In genomic region chr2:150688541-150689186, GRCm38 (mm10) we compare ENCODE assay signal across 9 mouse cellular contexts. TPM values are rescaled to one million over a fixed set of nuclear protein-coding genes. Genes with fewer than 3 reads are reported as not detected.
A peak's percentile ranks its signal among the peaks of the same experiment; 100 is the strongest.
DNase-seq lines count a peak whose midpoint lies in the region; ATAC-seq and TF ChIP-seq lines count a peak whose summit lies in the region.
"Had no signal": no experiment of that assay in that cellular context is flagged by ENCODE, and none has a peak within 500 bp of the region (broad histone marks: within the 10 kb centered on the region; RNA-seq: fewer than 3 reads in every experiment).

No protein-coding gene starts in this region.

- no peaks in the 10 kb centered on the region for H3K36me3 ChIP-seq in ES-E14 (ENCODE audit: control insufficient read depth, insufficient read depth, low read length, poor library complexity, severe bottlenecking)
- H3K36me3 ChIP-seq in embryonic facial prominence, embryonic 10.5 days (replicated peaks): no peaks in the 10 kb centered on the region
- H3K36me3 ChIP-seq in heart, embryonic 16.5 days (ENCODE audit: control insufficient read depth, insufficient read depth): no peaks in the 10 kb centered on the region
- no peaks in the 10 kb centered on the region for H3K36me3 ChIP-seq in kidney, postnatal 0 days (ENCODE audit: insufficient read depth, low read length)
- H3K36me3 ChIP-seq in midbrain, embryonic 12.5 days: no peaks in the 10 kb centered on the region

- DNase-seq in gastrocnemius, adult 18-20 months (ENCODE audit: low spot score): peak; percentile 28
- DNase-seq in gastrocnemius, postnatal 4 days (ENCODE audit: low spot score in 2 of 2): no peak
- no peak for DNase-seq in ES-E14 (ENCODE audit: low read depth, low spot score)
- peak; percentile 58 for DNase-seq in embryonic facial prominence, embryonic 10.5 days (ENCODE audit: low spot score)
- no peak for DNase-seq in kidney, postnatal 0 days (ENCODE audit: low spot score)
- no peak for DNase-seq in yolk sac, embryonic 10.5 days (ENCODE audit: low spot score)

- peak overlapping the region; percentile 75 for H3K4me2 ChIP-seq in heart, embryonic 16.5 days (ENCODE audit: low read depth, low read length)
- peak overlapping the region; percentile 61 for H3K4me2 ChIP-seq in kidney, postnatal 0 days (ENCODE audit: low read length)
- peak overlapping the region; percentile 78 for H3K4me2 ChIP-seq in midbrain, embryonic 12.5 days (replicated peaks)

- 0 out of 2 replicates have a peak, but pooled peaks have one; percentile 14 for ATAC-seq in heart, embryonic 16.5 days (replicated peaks; ENCODE audit: extremely low read depth, insufficient read depth, low FRiP score)
- ATAC-seq in kidney, postnatal 0 days (replicated peaks; ENCODE audit: low FRiP score, low read depth): no peak
- peak; percentile 52 for ATAC-seq in midbrain, embryonic 12.5 days (ENCODE audit: low FRiP score, low read depth)

- WGBS in embryonic facial prominence, embryonic 10.5 days: 1% methylated on average over 44 of the region's 44 CpGs
- under 1% methylated on average over 44 of the region's 44 CpGs for WGBS in heart, embryonic 16.5 days
- 2% methylated on average over 41 of the region's 44 CpGs for WGBS in kidney, postnatal 0 days
- 1% methylated on average over 42 of the region's 44 CpGs for WGBS in midbrain, embryonic 12.5 days

- no peak overlapping the region for H3K27ac ChIP-seq in ES-E14 (ENCODE audit: insufficient read depth, low read depth, low read length, poor library complexity, severe bottlenecking)
- no peak overlapping the region; the same call in 1 of the 2 replicates for H3K27ac ChIP-seq in embryonic facial prominence, embryonic 10.5 days (replicated peaks)
- no peak overlapping the region for H3K27ac ChIP-seq in heart, embryonic 16.5 days (ENCODE audit: low read length)
- H3K27ac ChIP-seq in kidney, postnatal 0 days: no peak overlapping the region
- H3K27ac ChIP-seq in midbrain, embryonic 12.5 days (replicated peaks): no peak overlapping the region

- peak overlapping the region; percentile 59 to 69 for H3K4me3 ChIP-seq in ES-E14 (ENCODE audit: insufficient read depth in 1 of 2, low read depth in 1 of 2, low read length in 2 of 2, poor library complexity in 1 of 2, severe bottlenecking in 1 of 2)
- H3K4me3 ChIP-seq in embryonic facial prominence, embryonic 10.5 days: peak overlapping the region; percentile 56
- H3K4me3 ChIP-seq in heart, embryonic 16.5 days (ENCODE audit: low read length): peak overlapping the region; percentile 53
- H3K4me3 ChIP-seq in kidney, postnatal 0 days (replicated peaks; ENCODE audit: low read depth, low read length): peak overlapping the region; percentile 28
- peak overlapping the region; percentile 45 for H3K4me3 ChIP-seq in midbrain, embryonic 12.5 days

- H3K9ac ChIP-seq in ES-E14 (ENCODE audit: insufficient read depth, low read depth, low read length, poor library complexity, severe bottlenecking): peak overlapping the region; percentile 61
- H3K9ac ChIP-seq in heart, embryonic 16.5 days (ENCODE audit: low read length): peak overlapping the region; percentile 34; the same call in 1 of the 2 replicates
- no peak overlapping the region for H3K9ac ChIP-seq in kidney, postnatal 0 days (ENCODE audit: low read depth, low read length)
- H3K9ac ChIP-seq in midbrain, embryonic 12.5 days (replicated peaks): peak overlapping the region; percentile 49

- in situ Hi-C loops in ES-E14 (cut with MboI; ENCODE audit: low sequenced_read_pairs in 2 of 2, unreplicated experiment in 2 of 2): no loop called here

- no peaks in the 10 kb centered on the region for H3K9me3 ChIP-seq in ES-E14 (ENCODE audit: control insufficient read depth, insufficient read depth, low read depth, low read length)
- H3K9me3 ChIP-seq in embryonic facial prominence, embryonic 10.5 days: no peaks in the 10 kb centered on the region
- no peaks in the 10 kb centered on the region for H3K9me3 ChIP-seq in heart, embryonic 16.5 days (replicated peaks; ENCODE audit: control insufficient read depth, low read length)
- H3K9me3 ChIP-seq in kidney, postnatal 0 days (replicated peaks; ENCODE audit: low read length): no peaks in the 10 kb centered on the region
- no peaks in the 10 kb centered on the region for H3K9me3 ChIP-seq in midbrain, embryonic 12.5 days

- no peak for TF ChIP-seq CTCF in kidney, postnatal 0 days (IDR thresholded peaks at IDR 0.05; ENCODE audit: low read depth)

- peaks cover 84% of the 10 kb centered on the region for H3K27me3 ChIP-seq in embryonic facial prominence, embryonic 10.5 days (replicated peaks; ENCODE audit: low read depth, poor library complexity, severe bottlenecking)
- peaks cover 52% of the 10 kb centered on the region for H3K27me3 ChIP-seq in heart, embryonic 16.5 days (ENCODE audit: control insufficient read depth, insufficient read depth, low read length)
- peaks cover 33% of the 10 kb centered on the region for H3K27me3 ChIP-seq in kidney, postnatal 0 days (ENCODE audit: insufficient read depth, low read length)
- H3K27me3 ChIP-seq in midbrain, embryonic 12.5 days: peaks cover 81% of the 10 kb centered on the region

- no peaks in the 10 kb centered on the region for H3K4me1 ChIP-seq in ES-E14 (ENCODE audit: control insufficient read depth in 2 of 2, insufficient read depth in 2 of 2, low read length in 2 of 2, poor library complexity in 1 of 2)
- H3K4me1 ChIP-seq in embryonic facial prominence, embryonic 10.5 days: peaks cover 22% of the 10 kb centered on the region
- 0 out of 2 replicates have a peak, but pooled peaks cover 4% of the 10 kb centered on the region for H3K4me1 ChIP-seq in heart, embryonic 16.5 days (ENCODE audit: control insufficient read depth, insufficient read depth, low read length)
- no peaks in the 10 kb centered on the region for H3K4me1 ChIP-seq in kidney, postnatal 0 days (replicated peaks; ENCODE audit: insufficient read depth, low read length)
- peaks cover 12% of the 10 kb centered on the region for H3K4me1 ChIP-seq in midbrain, embryonic 12.5 days

TF ChIP-seq in ES-E14, 5 proteins besides CTCF, POLR2A, EP300 and RAD21:
- no peak for TF ChIP-seq CHD2 (IDR thresholded peaks at IDR 0.05; ENCODE audit: low read depth, low read length)
- TF ChIP-seq HCFC1 (IDR thresholded peaks at IDR 0.05; ENCODE audit: borderline replicate concordance, insufficient read depth, low read length): no peak
- TF ChIP-seq ZNF384 (IDR thresholded peaks at IDR 0.05; ENCODE audit: low read depth, low read length): no peak
- no peak for TF ChIP-seq ZC3H11A (IDR thresholded peaks at IDR 0.05; ENCODE audit: borderline replicate concordance, low read depth, low read length)
- TF ChIP-seq MAFK (IDR thresholded peaks at IDR 0.05; ENCODE audit: insufficient read depth, low read depth, low read length): no peak

RNA-seq across cellular contexts. Expression of gene Vsx1, which starts 0.5 kb away (rescaled TPM):
- total RNA-seq in gastrocnemius, adult 18-20 months (2021): not detected
- not detected for total RNA-seq in gastrocnemius, postnatal 4 days (2021)
- 0.13 TPM in 1 of 2 replicates, not detected in the other for total RNA-seq in ES-E14 (2012; rRNA removed)
- 0.04 and 0.23 TPM in 2 replicates for polyA plus RNA-seq in embryonic facial prominence, embryonic 10.5 days (2016; fragmentation: Nextera tagmentation; extraction: Ambion mirVana)
- not detected in 2 replicates for polyA plus RNA-seq in heart, embryonic 16.5 days (2015; fragmentation: Nextera tagmentation; extraction: Ambion mirVana)
- not detected in 2 replicates for polyA plus RNA-seq in kidney, postnatal 0 days (2015; fragmentation: Nextera tagmentation; extraction: Ambion mirVana)
- polyA plus RNA-seq in midbrain, embryonic 12.5 days (2016; fragmentation: Nextera tagmentation; extraction: Ambion mirVana): 0.09 and 0.13 TPM in 2 replicates
- polyA plus RNA-seq: C2C12 had no signal

RNA-seq across cellular contexts. Expression of gene Acss1, which starts 20.4 kb away (rescaled TPM):
- 10 to 100 TPM; 19.9 to 26.2 TPM for total RNA-seq in gastrocnemius, adult 18-20 months (2021)
- total RNA-seq in gastrocnemius, postnatal 4 days (2021): 10 to 100 TPM; 21.1 to 22.5 TPM
- 3.2 and 4.0 TPM in 2 replicates for total RNA-seq in ES-E14 (2012; rRNA removed)
- polyA plus RNA-seq in embryonic facial prominence, embryonic 10.5 days (2016; fragmentation: Nextera tagmentation; extraction: Ambion mirVana): 7.8 and 9.3 TPM in 2 replicates
- 14.1 and 15.4 TPM in 2 replicates for polyA plus RNA-seq in heart, embryonic 16.5 days (2015; fragmentation: Nextera tagmentation; extraction: Ambion mirVana)
- 22.2 and 25.6 TPM in 2 replicates for polyA plus RNA-seq in kidney, postnatal 0 days (2015; fragmentation: Nextera tagmentation; extraction: Ambion mirVana)
- 25.1 and 26.8 TPM in 2 replicates for polyA plus RNA-seq in midbrain, embryonic 12.5 days (2016; fragmentation: Nextera tagmentation; extraction: Ambion mirVana)
- polyA plus RNA-seq: C2C12 had no signal

Comparison
In these comparisons a context has a peak if more than half of its experiments do, and no peak if none do; other contexts are left out.
1. DNase-seq: peak in gastrocnemius, adult 18-20 months (single experiment) and embryonic facial prominence, embryonic 10.5 days (single experiment); none in gastrocnemius, postnatal 4 days (0 of 2), ES-E14 (single experiment), kidney, postnatal 0 days (single experiment) and yolk sac, embryonic 10.5 days (single experiment).
2. Peak in every context shown above with its lines, with median percentiles within 50 percentile points of each other: H3K4me3 ChIP-seq and H3K4me2 ChIP-seq.